Mouse (Mus musculus) urinary bladder, postnatal 25 days (tissue): ENCODE measurements around the gene Zfp964.
A peak's percentile ranks its signal among the peaks of the same experiment; 100 is the strongest.
"Not testable (repeated sequence)": the region's sequence is repeated elsewhere in the genome, so short reads cannot be mapped to it uniquely, and the experiment has no call there.

Experiments
- DNase-seq: peaks from one replicate; pipeline ENCODE4 v3.0.0; 2022; ENCODE audit warnings: low spot score

Zfp964 gene

GRCm38 (mm10) chr8:69654358-69654981 is at the start of gene Zfp964:
Zfp964 (plus strand) TSS chr8:69654479.
- peak; percentile 83 for DNase-seq

- DNase-seq = no peak
These were observed 39.6 kb upstream of the Zfp964 start for GRCm38 (mm10) chr8:69614687-69615086.

GRCm38 (mm10) chr8:69618078-69618477 is 36.2 kb upstream of the Zfp964 start:
- DNase-seq = no peak

- peak; percentile 99 for DNase-seq
These were observed 29.0 kb upstream of the Zfp964 start, which contains the start of gene Zfp868 for GRCm38 (mm10) chr8:69625095-69625789. Zfp868 (minus strand) TSS chr8:69625548.

GRCm38 (mm10) chr8:69653808-69654357 is 396 bp upstream of the Zfp964 start:
- no peak for DNase-seq

- no peak for DNase-seq
These were observed 7.0 kb downstream of the Zfp964 start for GRCm38 (mm10) chr8:69661294-69661693.

GRCm38 (mm10) chr8:69665051-69665450 is 10.8 kb downstream of the Zfp964 start:
- DNase-seq = not testable (repeated sequence)

GRCm38 (mm10) chr8:69701810-69702209 is 47.5 kb downstream of the Zfp964 start:
- no peak for DNase-seq

- not testable (repeated sequence) for DNase-seq
These were observed 56.3 kb downstream of the Zfp964 start, which contains the start of gene Zfp869 for GRCm38 (mm10) chr8:69710624-69711023. Zfp869 (minus strand) TSS chr8:69710724.

- DNase-seq = no peak
These were observed 59.2 kb downstream of the Zfp964 start for GRCm38 (mm10) chr8:69713516-69713915.

- no peak for DNase-seq
These were observed 61.1 kb downstream of the Zfp964 start for GRCm38 (mm10) chr8:69715366-69715765.
